Mouse (Mus musculus) frontal cortex, postnatal 10 days (tissue): ENCODE data around the gene Opa1.

Experiments used
- DNase-seq, 2 experiments: peaks; one replicate each; pipeline ENCODE4 v3.0.0; 2022; ENCODE audit warnings: low spot score in 2 of 2, mixed read lengths in 1 of 2

The Opa1 gene

DNA sequence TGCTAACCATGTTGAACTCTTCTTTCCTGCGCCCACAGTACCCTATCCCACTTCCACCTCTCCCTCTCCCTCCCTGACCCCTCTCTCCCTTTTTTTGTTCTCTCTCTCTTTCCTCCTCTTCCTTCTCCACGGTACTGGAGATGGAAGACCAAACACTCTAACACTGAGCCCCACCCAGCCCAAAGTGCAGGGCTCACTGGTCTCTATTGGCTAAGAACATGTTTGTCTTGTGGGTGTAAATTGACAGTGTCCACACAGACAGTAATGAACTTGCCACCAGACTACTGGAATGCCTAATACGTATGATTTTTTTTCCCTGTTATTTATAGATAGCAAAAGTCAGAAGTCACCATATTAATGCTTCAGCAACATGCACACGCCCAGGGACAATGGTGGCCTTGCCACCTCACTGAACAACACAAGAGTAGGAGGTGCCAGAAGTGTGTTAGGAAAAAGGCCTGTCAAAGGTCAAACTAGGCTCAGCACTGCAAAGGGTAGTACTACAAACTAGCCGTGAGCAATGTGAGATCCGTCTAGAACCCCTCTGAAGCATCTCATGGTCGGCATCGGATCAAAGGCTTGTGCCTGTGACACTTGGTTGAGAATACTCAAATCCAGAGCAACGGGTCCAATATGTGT, 77.2 kb downstream of the Opa1 start:
- DNase-seq = no peak

DNA sequence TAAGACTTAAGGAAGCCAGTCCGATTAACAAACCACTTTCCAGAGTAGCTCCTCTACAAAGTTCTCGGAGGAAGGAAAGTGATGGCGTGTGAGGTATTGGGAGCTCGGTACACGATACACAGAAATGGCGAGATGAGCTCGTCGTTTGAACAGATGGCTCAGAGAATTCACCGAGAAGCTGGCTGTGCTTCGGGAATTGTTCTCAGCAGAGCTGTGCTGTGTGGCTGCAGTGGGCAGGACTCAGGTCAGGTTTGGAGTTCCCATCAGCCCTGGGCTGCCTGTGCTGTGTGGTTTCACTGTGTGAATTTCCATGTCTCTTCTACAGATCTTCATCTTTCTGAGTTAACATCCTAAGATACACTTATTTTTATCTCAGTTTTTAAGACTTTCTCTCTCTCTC, 77.8 kb downstream of the Opa1 start:
- DNase-seq = no peak

DNA sequence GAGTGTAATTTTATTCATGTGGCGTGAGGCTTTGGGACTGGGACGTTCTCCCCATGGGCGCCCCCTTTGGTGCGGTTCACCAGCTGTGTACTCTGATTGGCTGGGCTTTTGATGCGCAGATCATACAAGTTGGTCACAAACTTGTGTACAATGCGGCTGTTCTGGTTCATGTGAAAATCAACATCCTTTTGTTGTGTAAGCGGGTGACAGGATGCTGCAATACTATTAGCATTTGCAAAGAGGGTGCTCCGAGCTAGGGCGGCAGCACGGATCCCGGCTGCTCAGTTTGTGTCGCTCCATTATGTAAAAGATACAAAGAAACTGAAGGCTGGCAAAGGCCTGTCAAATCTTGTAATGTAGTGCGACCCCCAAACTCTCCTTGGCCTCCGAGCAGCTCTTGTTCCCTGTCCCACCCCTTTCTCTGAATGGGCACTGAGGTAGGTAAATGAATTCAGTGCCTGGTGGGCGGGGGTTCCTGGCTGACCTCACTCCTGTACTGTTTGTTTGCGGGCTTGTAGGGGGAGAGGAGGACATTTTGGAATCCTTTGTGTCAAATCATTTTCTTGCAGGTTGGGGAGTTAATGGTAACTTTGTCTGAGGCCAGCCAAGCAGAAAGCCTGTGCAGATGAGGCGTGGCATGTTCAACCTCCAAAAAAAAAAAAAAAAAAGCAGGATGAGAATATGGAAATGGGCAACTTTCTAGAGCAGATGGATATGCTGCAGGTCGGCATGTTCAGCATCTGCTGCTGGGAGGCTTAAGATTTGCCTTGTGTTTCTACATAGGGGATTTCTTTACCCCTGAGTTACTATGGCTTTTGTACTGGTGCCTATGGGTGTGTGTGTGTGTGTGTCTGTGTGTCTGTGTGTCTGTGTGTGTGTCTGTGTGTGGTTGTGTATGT, 78.8 kb downstream of the Opa1 start:
- no peak for DNase-seq

DNA sequence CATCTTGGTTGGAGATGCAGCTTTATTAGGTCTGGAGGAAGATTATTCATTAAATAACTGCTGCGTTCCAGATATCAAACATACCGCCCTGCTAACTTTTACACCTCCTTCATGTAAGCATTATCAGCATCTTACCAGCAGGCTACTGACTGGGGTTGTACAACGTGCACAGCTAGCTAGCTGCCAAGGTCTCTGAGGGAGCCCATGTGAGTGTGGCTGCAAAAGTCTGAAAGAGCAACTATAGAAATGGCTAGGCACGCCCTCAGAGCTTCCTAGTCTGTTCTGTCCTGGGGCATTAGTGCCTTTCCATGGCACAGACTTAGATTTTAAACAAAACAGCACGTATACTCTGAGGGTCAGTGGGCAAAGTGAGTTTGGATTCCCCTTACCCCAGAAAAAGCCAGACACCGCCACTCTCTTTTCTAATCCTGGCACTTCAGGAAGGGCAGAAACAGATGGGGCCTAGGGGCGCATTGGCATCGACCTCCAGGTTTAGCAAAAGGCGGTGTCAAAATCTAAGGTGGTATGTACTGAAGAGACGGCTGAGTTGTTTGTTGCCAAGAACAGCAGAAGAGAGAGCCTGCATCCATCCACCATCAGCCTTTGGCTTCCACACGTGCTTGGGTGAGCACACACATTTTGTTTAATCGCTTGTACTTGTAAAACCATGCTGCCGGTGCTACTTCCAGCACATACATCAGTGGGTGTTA, 80.1 kb downstream of the Opa1 start:
- DNase-seq = no peak

DNA sequence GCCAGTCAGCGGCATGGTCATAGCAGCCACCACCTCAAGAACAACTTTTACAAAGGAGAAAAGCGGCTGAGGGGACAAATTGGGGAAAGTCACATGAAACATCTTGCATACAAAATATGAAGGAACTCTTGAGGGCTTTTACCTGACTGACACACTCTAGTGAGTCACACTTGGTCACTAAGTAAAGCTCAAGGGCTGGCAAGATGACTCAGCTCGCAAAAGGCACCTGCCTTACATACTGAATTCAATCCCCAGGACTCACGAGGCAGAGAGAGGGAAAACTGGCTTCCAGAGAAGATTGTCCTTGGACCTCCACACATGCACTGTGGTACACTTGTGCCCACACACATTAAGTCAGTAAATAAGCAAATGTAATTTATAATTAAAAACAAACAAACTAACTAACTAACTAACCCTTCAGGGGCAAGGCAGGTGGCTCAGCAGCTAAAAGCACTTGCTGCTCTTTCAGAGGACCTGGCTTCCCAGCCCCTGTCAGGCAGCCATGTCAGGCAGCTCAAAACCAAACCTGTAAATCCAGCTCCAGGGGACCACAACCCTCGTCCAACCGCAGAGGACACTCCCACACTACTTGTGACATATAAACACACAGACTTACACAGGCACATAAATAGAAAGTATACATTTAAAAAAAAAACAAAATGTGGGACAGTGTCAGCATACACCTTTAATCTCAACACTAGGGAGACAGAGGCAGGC, 84.1 kb downstream of the Opa1 start:
- no peak for DNase-seq

DNA sequence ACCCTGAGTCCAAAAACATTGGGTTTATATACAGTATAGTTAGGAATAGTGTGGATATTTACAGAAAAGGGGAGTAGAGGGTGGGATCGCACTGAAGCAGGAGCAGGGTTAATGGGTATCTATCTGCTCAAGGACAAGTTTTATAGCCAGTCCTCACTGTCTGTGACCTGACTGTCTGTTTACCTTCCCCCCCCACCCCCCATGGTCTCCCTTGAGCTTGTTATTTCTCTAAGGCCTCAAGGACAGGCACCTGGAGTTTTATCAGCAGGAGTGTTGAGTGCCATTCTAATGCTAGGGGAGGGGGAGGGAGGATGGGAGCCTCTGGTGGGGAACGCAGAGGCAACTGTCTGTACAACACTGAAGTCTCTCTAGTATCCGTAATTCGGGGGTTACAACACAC, 85.3 kb downstream of the Opa1 start:
- DNase-seq = no peak

DNA sequence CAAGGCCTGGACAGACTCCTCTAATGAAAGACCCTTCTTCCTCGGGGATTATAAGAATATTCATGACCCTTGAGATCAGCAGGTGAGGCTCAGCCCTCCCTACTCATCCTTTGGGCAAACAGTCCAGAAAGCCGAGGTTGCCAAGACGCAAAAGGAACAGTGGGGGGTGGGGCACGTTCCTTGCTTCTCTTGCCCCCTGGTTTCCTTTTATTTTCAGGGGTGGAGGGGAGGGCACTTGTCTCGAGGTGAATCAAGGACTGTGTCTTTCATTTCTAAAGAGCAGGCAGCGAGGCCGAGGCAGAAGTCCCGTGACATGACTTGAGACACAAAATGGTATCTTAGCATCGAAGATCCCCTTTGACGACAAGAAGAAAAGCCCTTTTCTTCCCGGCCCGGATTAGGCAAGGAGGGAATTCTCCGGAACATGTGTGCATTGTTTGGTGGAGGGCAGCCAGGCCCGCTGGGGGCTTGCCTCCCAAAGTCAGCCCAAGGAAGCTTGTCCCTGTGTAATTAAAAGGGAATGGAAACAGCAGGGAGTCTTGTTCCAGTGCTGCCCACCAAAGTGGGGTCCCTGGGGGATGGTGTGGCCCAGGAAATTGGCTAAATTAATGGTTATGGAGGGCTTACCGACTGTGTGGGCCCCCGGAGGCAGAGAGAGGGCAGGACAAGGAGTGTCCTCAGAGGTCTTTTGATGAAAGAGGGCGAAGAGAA, 88.0 kb downstream of the Opa1 start:
- no peak for DNase-seq

DNA sequence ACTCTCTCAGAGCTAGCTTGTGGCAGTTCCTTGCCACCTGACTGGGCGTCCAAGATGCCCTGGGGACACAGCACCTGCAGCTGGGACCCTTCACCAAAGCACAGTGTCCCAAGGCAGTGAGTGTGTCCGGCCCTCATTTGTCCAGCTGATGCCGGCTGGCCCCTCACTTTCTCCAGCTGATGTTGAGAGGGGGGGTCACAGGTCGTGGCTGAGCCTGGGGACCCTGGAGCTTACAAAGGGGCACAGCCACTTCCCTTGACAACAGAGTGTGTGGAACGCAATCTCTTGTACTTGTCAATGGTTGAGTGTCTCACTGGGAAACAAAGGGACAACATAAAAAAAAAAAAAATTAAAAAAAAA, 88.5 kb downstream of the Opa1 start:
- no peak for DNase-seq

DNA sequence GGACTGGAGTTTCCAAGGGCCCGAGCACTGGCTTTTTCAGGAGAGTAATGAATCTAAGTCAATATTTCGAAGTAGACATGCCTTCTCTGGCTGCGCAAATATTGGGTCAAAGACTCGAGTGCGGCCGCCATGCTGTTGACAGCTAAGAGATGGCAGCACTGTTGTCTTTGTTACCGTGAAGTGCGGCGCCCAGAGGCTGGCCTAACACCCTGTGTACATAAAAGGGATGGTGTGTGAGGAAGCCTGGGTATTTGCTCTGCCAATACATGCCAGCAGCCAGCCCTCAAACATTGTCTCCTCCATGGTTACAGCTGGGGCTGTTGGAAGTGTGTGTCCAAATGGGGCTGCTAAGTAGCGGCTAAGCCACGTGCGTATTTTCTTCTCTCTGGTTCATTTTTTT, 89.3 kb downstream of the Opa1 start:
- DNase-seq = no peak

DNA sequence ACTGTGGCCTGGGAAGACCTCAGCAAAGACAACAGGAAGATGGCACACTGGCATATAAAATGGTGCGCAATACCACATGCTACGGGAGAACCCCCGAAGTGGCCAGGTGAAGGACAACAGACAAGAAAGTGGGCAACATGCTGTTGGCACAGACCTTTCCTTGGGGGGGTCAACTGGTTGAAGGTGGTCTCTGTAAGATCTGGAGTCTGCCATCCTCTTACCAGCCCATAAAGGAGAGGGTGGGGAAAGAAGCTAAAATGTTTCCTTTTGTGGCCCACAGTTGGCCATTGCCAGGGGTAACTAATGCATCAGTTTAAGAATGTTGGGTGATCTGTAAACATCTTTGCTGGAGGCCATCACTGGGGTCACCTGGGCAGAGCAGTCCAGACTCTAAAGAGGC, 91.7 kb downstream of the Opa1 start:
- no peak for DNase-seq

DNA sequence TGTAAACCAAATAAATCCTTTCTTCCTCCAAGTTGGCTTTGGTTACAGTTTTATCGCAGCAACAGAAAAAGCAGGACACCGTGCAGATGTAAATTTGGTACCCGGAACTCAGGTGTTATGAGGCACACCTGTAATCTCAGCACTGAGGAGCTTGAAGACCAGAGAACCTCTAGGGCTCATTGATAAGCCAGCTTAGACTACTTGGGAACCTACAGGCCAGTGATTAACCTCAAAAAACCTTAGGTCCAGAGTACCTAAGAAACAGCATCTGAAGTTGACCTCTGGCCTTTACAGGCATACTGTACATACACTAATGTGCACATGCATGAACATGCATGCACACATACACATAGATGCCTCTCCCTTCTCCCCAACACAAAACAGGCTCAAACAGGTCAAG, 94.1 kb downstream of the Opa1 start:
- DNase-seq = no peak

DNA sequence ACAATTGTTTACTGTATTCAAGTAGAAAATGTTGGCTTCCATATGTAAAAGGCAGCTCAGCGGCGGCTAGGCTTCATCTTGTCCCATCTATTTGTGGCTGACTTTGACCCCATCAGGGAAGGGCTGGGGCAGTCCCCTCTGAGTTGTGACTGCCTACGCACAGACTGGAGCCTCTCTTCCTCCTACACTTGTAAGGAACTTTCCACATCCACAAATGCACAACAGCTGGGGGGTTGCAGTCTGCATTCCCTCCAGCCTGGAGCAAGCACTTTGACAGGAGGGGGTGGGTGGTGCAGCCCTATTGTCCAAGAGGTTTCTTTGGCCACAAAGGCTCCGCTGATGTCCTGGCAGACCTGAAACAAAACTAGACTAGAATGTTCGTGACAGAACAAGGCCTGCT, 100.5 kb downstream of the Opa1 start:
- no peak for DNase-seq

DNA sequence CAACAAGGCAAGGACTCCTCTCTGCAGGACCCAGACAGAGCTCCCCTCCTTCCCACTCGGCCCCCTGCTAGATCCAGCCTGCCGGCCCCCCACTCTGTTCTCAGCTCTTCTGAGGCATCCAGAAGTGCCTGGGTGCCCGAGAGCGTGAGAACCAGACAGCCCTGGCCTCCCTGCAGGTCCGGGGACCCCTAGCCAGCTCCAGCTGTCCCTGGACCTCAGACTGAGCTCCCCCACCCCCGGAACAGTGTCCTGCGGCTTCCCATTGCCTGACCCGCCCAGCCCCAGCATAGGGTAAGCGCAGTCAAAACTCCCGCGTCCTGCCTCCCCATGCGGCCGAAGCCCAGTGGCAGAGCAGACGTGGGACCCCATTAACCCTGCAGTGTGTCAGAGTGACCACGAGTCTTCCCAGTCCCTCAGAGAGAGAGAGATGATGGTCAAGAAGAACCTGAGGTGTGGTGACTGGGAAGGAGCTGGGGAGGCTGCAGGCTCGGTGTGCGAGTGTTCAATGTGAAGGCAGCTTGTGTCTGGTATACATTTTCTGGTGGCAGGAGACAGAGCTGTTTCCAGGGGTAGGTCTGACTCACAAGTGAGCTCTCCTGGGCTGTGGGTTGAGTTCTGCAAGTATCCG, 101.5 kb downstream of the Opa1 start:
- no peak for DNase-seq

DNA sequence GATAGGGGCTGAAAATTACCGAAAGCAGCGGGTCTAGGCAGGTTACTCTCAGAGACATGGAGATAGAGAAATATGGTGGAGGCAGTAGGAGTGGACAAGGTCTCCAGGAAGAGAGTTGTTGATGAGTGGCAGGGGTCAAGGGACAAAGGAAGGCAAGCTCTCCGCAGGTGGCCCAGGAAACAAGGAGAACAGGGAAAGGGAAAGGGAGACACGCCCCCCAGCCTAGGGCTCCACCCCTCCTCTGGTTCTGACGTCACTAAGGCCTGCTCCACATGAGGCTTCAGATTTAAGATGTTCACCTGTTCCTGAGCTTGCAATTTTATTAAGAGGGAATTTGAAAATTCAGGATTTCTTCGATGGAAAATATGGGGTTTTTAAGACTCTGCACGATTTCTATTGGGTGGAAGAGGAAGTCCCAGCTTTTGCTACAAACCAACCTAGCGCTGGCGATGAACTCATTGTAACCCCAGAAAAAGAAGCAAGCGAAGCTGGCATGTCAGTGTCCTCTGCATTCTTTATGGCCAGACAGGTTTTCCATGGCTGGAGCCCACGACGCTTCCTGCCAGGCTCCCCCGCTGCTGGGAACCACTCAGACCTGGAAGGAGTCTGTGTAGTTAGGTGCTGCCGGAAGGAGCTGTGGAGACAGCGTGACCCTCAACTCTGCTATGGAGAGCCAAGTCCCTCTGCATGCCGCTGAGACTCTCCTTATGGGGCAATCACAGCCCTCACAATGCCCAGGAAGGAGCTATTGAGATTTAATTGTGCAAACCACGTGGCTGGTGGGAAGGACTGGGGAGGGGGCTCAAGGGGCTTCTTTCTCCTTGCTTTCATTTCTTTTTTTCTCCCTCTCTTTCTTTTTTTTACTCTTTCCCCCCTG, 103.7 kb downstream of the Opa1 start:
- DNase-seq = no peak

DNA sequence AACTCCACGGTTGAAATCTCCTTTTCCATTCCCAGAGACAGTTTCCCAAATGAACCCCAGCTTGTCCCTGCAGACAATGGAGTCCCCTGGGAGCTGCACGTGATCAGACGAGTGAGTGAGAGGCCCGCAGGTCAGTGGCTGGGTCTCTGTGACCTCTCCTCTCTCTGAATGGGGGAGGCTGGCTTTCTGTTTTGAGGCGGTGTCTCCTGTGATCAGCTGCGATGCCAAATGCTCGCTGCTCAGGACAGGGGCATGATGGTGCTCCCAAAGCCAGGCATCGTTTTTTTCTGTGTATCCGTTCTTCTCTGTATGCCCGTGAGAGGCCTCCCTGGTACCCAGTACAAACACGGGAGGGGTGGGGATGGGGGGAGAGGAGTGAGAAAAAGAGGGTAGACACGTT, 104.4 kb downstream of the Opa1 start:
- no peak for DNase-seq

DNA sequence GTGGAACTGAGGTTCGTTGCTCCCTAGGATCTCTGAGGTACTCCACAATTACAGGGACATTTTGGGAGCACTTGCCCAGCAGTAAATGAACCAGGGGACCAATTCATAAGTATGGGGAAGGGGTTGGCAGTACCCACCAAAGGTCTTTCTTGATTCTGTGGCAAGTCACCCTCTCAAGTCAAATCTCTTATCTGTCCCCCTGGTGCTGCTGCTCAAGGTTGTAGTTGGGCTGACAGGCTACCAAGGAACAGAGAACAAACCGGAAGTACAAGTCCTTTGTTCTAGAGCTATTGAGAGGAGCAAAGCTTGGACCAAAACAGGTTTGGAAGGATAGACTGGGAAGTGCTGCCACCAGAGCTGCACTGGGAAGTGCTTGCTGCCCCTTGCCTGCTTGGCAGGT, 105.0 kb downstream of the Opa1 start:
- DNase-seq = no peak

DNA sequence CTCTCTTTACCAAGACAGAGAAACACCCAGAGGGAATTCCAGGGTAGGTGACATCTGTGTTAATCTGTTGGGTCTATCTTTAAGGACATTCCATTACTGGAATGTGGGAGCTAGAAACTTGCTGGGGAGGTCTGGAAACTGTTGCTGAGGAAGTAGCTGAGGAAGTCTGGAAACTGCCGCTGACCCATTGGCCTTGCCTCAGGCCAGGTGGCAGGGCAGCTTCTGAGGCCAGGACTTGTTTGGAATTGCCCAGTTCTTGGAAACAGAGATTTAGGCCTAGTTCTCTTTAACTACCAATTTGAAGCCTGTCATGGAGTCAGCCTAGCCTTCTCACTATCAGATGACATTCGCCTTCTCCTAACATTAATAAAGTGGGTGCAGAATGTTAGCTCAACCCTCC, 105.5 kb downstream of the Opa1 start:
- no peak for DNase-seq

DNA sequence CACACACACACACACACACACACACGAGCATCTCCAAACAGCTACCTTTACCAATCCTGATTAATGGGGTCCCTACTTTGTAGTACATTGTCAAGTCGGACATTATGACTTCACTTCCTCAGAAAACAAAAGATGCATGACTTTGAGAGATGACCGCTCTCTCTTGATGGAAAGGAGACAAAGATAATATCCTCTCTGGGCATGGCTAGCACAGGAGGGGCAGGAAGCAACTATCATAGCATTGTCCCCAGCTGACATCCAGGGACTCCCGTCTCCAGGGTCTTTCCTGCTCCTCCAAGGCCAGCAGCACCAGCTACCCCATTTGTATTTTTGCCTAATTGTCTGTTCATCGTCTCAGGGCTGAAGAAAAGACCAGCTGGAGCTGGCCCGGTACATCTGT, 107.0 kb downstream of the Opa1 start:
- DNase-seq = no peak

DNA sequence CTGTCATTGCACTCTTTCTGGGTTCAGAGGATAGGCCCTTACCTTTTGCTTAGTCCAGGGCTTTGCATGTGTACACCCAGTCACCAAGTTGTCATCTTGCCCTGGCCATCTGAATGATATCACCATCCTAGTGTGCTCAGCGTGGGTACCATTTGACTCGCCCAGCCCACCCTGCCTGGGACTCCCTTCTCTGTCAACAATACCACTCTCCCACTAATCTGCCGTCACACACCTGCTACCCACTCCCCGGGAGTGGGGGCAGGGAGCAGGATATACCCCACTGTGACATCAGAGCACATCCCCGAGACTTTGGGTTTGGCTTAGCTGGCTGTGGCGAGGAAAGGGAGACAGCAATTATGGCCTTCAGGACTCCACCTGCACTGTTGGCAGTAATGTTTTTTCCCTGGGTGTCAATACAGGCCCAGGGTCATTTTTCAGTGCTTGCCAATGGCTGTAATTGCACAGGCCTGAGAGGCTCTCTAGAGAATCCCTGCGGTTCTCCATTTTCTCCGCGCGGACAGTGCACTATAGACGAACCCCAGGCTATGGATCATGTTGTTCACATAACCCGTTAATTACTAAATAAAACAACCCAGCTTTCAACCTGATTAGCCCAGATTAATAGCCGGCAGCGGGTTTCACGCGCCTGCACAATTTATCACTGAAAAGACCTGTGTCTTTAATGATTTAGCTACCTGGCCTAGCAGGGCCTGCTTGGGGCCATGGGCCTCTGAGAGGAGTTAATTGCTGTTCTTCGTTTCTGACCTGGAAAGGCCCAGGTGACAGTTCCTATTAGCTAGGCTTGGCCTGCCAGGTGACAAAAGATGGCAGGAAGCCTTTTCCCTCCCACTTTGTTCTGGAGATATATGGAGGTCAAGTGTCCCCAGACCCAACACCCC, 109.1 kb downstream of the Opa1 start:
- no peak for DNase-seq
